Mouse (Mus musculus) hematopoietic stem cell, adult 5-6 weeks (primary cell): ENCODE measurements around the gene Defa35. TPM values are rescaled to one million over a fixed set of nuclear protein-coding genes. Genes with fewer than 3 reads are reported as not detected.
"Not testable (repeated sequence)": the region's sequence is repeated elsewhere in the genome, so short reads cannot be mapped to it uniquely, and the experiment has no call there.

ENCODE experiments used
- ATAC-seq, 2 experiments: fragments of 125-278 bp in 1 of 2; replicated peaks in 1 of 2; 2 replicates each; pipeline ENCODE4 v1.8.0; 2016 to 2017; ENCODE audit warnings: inconsistent platforms in 2 of 2, mild to moderate bottlenecking in 2 of 2, moderate number of reproducible peaks in 2 of 2, low read depth in 1 of 2, moderate TSS enrichment in 1 of 2; ENCODE audit not compliant: low FRiP score in 2 of 2, poor library complexity in 2 of 2, severe bottlenecking in 2 of 2, insufficient read depth in 1 of 2, low TSS enrichment in 1 of 2
- total RNA-seq: library from RNA; stranded (forward); fragments of 172-1452, 232-1000 nt; gene quantifications from 2 replicates; pipeline ENCODE4 v1.2.3, GENCODE M21; 2017

The Defa35 gene
- not detected in 2 replicates for total RNA-seq

DNA sequence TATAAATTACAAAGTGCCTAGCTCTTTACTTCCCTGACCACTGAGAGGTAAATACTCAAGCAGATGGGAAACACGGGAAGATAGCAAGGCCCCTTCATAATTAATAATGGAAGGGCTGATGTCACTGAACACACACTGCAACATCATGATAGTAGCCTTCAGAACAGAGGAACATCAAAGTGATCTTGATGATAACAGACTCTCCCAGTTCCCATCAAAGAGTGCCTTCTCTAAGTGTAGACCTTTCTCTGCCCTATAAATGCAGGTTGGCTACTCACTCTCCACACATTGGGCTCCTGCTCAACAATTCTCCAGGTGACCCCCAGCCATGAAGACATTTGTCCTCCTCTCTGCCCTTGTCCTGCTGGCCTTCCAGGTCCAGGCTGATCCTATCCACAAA, at the start of gene Defa35:
Defa35 (plus strand) TSS at position 301 of the 400 bp plus-strand sequence.
- ATAC-seq, result not testable (repeated sequence)

DNA sequence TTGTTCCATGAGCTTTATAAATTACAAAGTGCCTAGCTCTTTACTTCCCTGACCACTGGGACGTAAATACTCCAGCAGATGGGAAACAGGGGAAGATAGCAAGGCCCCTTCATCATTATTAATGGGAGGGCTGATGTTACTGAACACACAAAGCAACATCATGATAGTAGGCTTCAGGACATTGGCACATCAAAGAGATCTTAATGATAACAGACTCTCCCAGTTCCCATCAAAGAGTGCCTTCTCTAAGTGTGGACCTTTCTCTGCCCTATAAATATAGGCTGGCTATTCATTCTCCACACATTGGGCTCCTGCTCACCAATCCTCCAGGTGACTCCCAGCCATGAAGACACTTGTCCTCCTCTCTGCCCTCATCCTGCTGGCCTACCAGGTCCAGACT, 39.6 kb upstream of the Defa35 start, which contains the start of gene Defa21:
Defa21 (plus strand) TSS at position 301 of the 400 bp plus-strand sequence.
- ATAC-seq, result not testable (repeated sequence)

DNA sequence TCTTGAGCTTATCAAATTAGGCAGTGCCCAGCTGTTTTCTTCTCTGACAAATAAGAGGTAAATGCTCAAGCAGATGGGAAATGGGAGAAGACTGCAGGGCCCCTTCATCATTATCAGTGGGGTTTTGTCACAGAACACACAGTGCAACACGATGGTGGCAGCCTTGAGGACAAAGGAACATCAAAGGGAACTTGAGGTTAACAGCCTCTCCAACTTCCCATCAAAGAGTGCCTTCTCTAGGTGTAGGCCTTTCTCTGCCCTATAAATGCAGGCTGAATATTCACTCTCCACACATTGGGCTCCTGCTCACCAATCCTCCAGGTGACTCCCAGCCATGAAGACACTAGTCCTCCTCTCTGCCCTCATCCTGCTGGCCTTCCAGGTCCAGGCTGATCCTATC, 10.1 kb upstream of the Defa35 start, which contains the start of gene Defa23:
Defa23 (plus strand) TSS at position 301 of the 400 bp plus-strand sequence.
- not testable (repeated sequence) for ATAC-seq

DNA sequence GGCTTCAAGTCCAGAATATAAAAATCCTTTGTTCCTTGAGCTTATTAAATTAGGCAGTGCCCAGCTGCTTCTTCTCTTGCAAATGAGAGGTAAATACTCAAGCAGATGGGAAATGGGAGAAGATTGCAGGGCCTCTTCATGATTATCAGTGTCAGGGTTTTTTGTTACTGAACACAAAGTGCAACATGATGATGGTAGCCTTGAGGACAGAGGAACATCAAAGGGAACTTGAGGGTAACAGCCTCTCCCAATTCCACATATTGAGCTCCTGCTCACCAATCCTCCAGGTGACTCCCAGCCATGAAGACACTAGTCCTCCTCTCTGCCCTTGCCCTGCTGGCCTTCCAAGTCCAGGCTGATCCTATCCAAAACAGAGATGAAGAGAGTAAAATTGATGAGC, 19.3 kb downstream of the Defa35 start, which contains the start of gene Defa25:
Defa25 (plus strand) TSS at position 301 of the 400 bp plus-strand sequence.
- not testable (repeated sequence) for ATAC-seq

DNA sequence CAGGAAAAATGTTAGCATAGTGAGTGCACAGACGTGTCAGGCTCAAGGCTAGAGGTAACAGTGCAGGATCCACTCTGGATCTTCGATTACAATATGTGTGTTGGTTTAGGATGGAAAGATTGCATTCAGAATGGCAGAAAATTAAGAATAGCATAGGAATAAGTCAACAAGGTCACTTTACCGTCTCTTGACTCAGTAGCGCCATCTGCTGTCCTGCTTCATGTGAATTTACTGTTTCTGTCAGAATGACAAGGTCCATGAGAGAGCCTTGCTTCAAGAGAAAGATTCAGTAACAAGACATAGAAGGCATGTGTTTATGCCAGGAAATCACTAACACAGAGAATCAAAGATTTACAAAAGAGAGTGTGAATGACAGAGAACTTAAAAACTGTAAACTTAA, 28.3 kb downstream of the Defa35 start:
- ATAC-seq, result no peak

- not testable (repeated sequence) for ATAC-seq
Observed at GRCm38 (mm10) chr8:21095950-21096349, 31.1 kb downstream of the Defa35 start, which contains the start of gene Gm14851. Gm14851 (minus strand) TSS chr8:21096050.

Other genes with a start within 250 kb of the Defa35 start
- gene Defb33, start 172.4 kb upstream of the Defa35 start, total RNA-seq, result not detected in 2 replicates
- not detected in 2 replicates for gene Gm15056, start 162.4 kb upstream of the Defa35 start, total RNA-seq
- not detected in 2 replicates for gene Gm6040, start 143.0 kb upstream of the Defa35 start, total RNA-seq
- gene AY761185, start 120.3 kb upstream of the Defa35 start, total RNA-seq, result not detected in 2 replicates
- not detected in 2 replicates for gene Defa21, start 39.5 kb upstream of the Defa35 start, total RNA-seq
- not detected in 2 replicates for gene Defa23, start 10.0 kb upstream of the Defa35 start, total RNA-seq
- gene Defa25, start 19.4 kb downstream of the Defa35 start, total RNA-seq, result not detected in 2 replicates
- gene Gm14851, start 31.0 kb downstream of the Defa35 start, total RNA-seq, result not detected in 2 replicates
- gene Defa30, start 69.6 kb downstream of the Defa35 start, total RNA-seq, result not detected in 2 replicates
- not detected in 2 replicates for gene Defa22, start 97.2 kb downstream of the Defa35 start, total RNA-seq
- not detected in 2 replicates for gene Defa31, start 126.6 kb downstream of the Defa35 start, total RNA-seq
- not detected in 2 replicates for gene Gm15293, start 136.5 kb downstream of the Defa35 start, total RNA-seq
- not detected in 2 replicates for gene Gm15292, start 184.7 kb downstream of the Defa35 start, total RNA-seq